Mouse (Mus musculus) cortical plate, adult 2 months (tissue): ENCODE measurements around the gene Prdm8.

Source experiments
- CTCF ChIP-seq: fragments of 200-500 bp; IDR thresholded peaks from 2 replicates; pipeline ENCODE4 v1.5.1; 2011; ENCODE audit warnings: mild to moderate bottlenecking, control low read depth, low read length; ENCODE audit not compliant: insufficient read depth; ENCODE audit errors: extremely low read depth
- POLR2A ChIP-seq: fragments of 200-500 bp; IDR thresholded peaks from 2 replicates; pipeline ENCODE4 v1.6.1; 2011; ENCODE audit warnings: mild to moderate bottlenecking, low read length, control low read depth; ENCODE audit not compliant: insufficient read depth; ENCODE audit errors: extremely low read depth

GRCm38 (mm10) chr5:98202996-98203395, 36.0 kb downstream of the Prdm8 start:
- no peak for TF ChIP-seq POLR2A
- TF ChIP-seq CTCF = no peak
